ENCODE assay signal across 17 mouse cellular contexts in genomic region chr10:108016552-108016951, GRCm38 (mm10).
DNase-seq lines count a peak whose midpoint lies in the region; ATAC-seq lines count a peak whose summit lies in the region.
"Had no signal": no experiment of that assay in that cellular context is flagged by ENCODE, and none has a peak within 500 bp of the region (broad histone marks: within the 10 kb centered on the region; RNA-seq: fewer than 3 reads in every experiment).

No protein-coding gene starts in this region.

- DNase-seq in right cerebral cortex, postnatal 25 days: no peak
- no peak for DNase-seq in left cerebral cortex, adult 9 months (ENCODE audit: low spot score in 2 of 2)
- DNase-seq: adrenal gland, adult 2 months; adrenal gland, adult 8-10 months; adrenal gland, postnatal 10 days; adrenal gland, postnatal 14 days; adrenal gland, postnatal 25 days; adrenal gland, postnatal 36 days; B cell, adult 2 months; cerebellum, adult 11 months; cerebellum, adult 11-12 months; cerebellum, adult 18-20 months; cerebellum, adult 2 months had no signal

- ATAC-seq in CD4-positive, CD25-positive, alpha-beta regulatory T cell, adult 4 months: peak; percentile 53
- ATAC-seq in inflammation-experienced regulatory T-cells, adult 6 months: peak; percentile 50
- ATAC-seq: activated CD4-positive, CD25-positive, alpha-beta regulatory T cell, adult 4 months; Patski had no signal
